In the genomic region with DNA sequence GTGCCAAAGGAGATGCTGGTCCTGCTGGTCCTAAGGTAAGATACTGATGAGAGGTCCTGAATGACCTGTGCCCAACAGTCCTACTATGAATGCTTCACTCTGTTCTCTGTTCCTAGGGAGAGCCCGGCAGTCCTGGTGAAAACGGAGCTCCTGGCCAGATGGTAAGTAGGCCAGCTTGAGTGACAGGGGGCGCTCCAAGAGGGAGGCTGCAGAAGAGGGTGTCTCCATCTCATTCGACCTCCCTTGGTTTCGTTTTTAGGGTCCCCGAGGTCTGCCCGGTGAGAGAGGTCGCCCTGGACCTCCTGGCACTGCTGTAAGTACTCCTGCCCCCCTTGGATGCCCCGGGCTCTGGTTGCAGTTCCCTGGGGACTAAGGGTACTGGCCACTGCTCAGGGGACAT, we compare ENCODE assay signal across 2 mouse cellular contexts.
TF ChIP-seq lines count a peak whose summit lies in the region.

No protein-coding gene starts in this region.

TF ChIP-seq in MEL, 35 proteins besides CTCF, POLR2A, EP300 and RAD21:
- no peak for TF ChIP-seq MAZ (IDR thresholded peaks at IDR 0.05; ENCODE audit: low read depth, low read length)
- TF ChIP-seq USF1 (IDR thresholded peaks at IDR 0.05; ENCODE audit: low read depth, low read length): no peak
- TF ChIP-seq MAFK (IDR thresholded peaks at IDR 0.05; ENCODE audit: borderline replicate concordance, low read depth, low read length): no peak
- no peak for TF ChIP-seq MYC (IDR thresholded peaks at IDR 0.05; ENCODE audit: low read depth, low read length)
- no peak for TF ChIP-seq ELF1 (IDR thresholded peaks at IDR 0.05; ENCODE audit: low read depth, low read length)
- no peak for TF ChIP-seq MAX (IDR thresholded peaks at IDR 0.05; ENCODE audit: low read length)
- no peak for TF ChIP-seq ETS1 (IDR thresholded peaks at IDR 0.05; ENCODE audit: low read depth, low read length)
- TF ChIP-seq ZC3H11A (IDR thresholded peaks at IDR 0.05; ENCODE audit: low read depth, low read length): no peak
- TF ChIP-seq ZKSCAN1 (IDR thresholded peaks at IDR 0.05; ENCODE audit: low read depth, low read length): no peak
- TF ChIP-seq NRF1 (IDR thresholded peaks at IDR 0.05; ENCODE audit: insufficient read depth, low read depth, low read length, poor library complexity, severe bottlenecking): no peak
- TF ChIP-seq NELFE (IDR thresholded peaks at IDR 0.05; ENCODE audit: low read depth, low read length): no peak
- no peak for TF ChIP-seq POLR2AphosphoS2 (IDR thresholded peaks at IDR 0.05; ENCODE audit: low read length)
- no peak for TF ChIP-seq GABPA (IDR thresholded peaks at IDR 0.05; ENCODE audit: low read depth, low read length)
- no peak for TF ChIP-seq USF2 (IDR thresholded peaks at IDR 0.05; ENCODE audit: borderline replicate concordance in 1 of 2, insufficient read depth in 1 of 2, low read depth in 1 of 2, low read length in 2 of 2)
- no peak for TF ChIP-seq RCOR1 (IDR thresholded peaks at IDR 0.05; ENCODE audit: low read depth, low read length)
- TF ChIP-seq SIN3A (IDR thresholded peaks at IDR 0.05; ENCODE audit: low read length): no peak
- no peak for TF ChIP-seq SMC3 (IDR thresholded peaks at IDR 0.05; ENCODE audit: low read depth, low read length)
- no peak for TF ChIP-seq MYB (IDR thresholded peaks at IDR 0.05; ENCODE audit: low read depth, low read length)
- TF ChIP-seq KAT2A (conservative IDR thresholded peaks at IDR 0.05; ENCODE audit: low read depth, low read length): no peak
TF ChIP-seq in MEL: peak in this region for 0.

TF ChIP-seq in myocyte, 11 proteins besides CTCF, POLR2A, EP300 and RAD21:
- TF ChIP-seq CEBPB (IDR thresholded peaks at IDR 0.05; ENCODE audit: insufficient read depth, poor library complexity, severe bottlenecking) (no peak), SRF (IDR thresholded peaks at IDR 0.05; ENCODE audit: control insufficient read depth, insufficient read length, low read depth) (no peak), MAX (IDR thresholded peaks at IDR 0.05; ENCODE audit: low read depth) (no peak), USF1 (IDR thresholded peaks at IDR 0.05; ENCODE audit: low read depth) (no peak), POLR2AphosphoS2 (IDR thresholded peaks at IDR 0.05; ENCODE audit: insufficient read length, low read depth) (no peak), REST (IDR thresholded peaks at IDR 0.05; ENCODE audit: insufficient read depth, insufficient read length) (no peak), MYOG (IDR thresholded peaks at IDR 0.05; ENCODE audit: control insufficient read depth in 1 of 3, insufficient read depth in 1 of 3, insufficient read length in 2 of 3, low read depth in 2 of 3) (no peak), TCF3 (IDR thresholded peaks at IDR 0.05; ENCODE audit: insufficient read length, low read depth) (no peak), TCF12 (IDR thresholded peaks at IDR 0.05; ENCODE audit: insufficient read depth, poor library complexity, severe bottlenecking) (no peak), MYOD1 (IDR thresholded peaks at IDR 0.05; ENCODE audit: control insufficient read depth in 1 of 3, insufficient read length in 2 of 3, low read depth in 2 of 3) (no peak), E2F4 (IDR thresholded peaks at IDR 0.05; ENCODE audit: insufficient read depth) (no peak)
